Mouse (Mus musculus) urinary bladder, postnatal 14 days (tissue): ENCODE results near the gene Ddx58.

Experiments
- DNase-seq: peaks from one replicate; pipeline ENCODE4 v3.0.0; 2021; ENCODE audit warnings: low spot score

The Ddx58 gene

DNA sequence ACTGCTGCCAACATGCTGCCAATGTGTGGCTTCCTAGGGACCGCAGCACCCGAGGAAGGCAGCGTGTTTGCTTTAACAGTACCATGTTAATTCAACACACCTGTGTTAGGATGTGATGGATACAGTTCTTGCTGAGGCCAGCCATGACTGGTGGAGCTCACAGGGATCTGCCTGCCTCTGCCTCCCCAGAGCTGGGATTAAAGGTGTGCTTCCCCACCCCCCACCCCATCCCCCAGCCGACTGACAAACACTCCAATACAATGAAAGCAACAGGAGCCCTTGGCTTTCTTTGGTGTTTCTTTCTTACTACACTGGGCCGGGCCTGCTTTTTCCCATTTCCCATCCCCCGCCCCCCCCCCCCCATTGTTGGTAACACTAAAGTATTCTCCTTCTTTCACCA, 5.4 kb downstream of the Ddx58 start:
- DNase-seq = no peak

- no peak for DNase-seq
Measured at GRCm38 (mm10) chr4:40233062-40233664, 6.5 kb downstream of the Ddx58 start.

- no peak for DNase-seq
Measured at GRCm38 (mm10) chr4:40229723-40230122, 9.9 kb downstream of the Ddx58 start.

DNA sequence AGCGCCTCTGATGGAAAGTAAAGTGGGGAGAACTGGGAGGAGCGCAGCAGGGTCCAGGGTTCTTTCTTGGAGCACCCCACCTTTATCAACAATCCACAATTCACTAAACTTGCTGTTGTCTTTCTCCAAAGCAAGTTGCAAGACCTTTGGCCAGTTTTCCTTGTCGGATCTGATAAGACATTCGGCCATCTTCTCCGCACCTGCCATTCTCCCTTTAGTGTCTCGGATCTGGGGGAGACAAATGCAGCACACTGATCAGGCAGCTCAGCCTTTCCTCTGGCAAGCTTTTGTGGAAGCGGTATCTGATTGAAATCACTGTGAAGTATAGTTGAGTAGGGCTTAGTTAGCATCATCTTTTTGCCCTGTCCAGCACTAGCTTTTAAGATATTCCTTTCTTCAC, 11.7 kb downstream of the Ddx58 start:
- no peak for DNase-seq

- no peak for DNase-seq
Measured at GRCm38 (mm10) chr4:40227131-40227530, 12.5 kb downstream of the Ddx58 start.

DNA sequence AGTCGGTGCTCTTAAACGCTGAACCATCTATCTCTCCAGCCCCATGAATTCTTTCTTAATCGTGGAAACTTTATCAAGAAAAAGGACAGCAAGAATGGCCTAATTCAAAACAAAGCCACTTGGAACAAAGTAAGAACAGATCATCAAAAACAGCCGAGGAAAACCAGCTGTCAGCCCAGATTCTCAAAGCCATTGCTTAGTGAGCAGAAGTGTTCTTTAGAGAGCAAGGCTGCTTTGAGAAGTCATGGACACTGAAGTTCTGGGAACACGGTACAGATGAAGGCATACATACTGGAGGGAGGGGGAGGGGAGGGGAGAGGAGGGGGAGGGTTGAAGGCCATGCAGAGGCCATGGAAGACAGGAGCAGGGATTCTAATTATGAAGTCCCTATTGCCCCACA, 13.5 kb downstream of the Ddx58 start:
- no peak for DNase-seq

DNA sequence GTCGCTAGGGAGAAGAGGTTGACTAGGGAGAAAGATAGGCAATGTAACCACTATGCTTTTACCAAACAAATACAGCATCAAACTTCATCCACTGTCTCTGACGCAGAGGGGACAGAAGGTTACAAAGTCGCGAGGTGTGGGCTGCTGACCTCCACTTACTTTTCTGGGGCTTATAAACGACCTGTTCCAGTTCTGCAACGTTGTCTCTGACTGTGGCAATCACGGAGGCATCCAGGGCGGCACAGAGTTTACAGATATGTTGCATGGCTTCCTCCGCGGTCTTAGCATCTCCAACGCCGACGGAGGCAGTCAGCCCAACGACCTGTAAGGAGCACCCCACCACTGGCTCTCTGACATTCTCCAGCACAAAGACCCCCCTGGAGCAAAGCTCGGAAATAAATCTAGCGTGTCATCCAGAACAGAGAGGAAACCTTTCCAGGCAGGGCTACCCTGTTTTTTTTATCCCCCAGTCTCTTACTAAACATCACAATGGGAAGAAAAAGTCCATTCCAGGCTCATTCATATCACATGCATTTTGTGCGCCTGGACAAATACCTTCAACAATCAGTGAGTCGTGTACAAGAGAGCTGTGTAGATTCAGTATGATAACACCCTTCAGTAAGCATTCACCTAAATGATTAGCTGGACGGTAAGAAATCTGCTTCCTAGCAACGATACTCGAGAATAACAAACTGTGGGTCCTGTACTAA, 17.6 kb downstream of the Ddx58 start:
- no peak for DNase-seq

GRCm38 (mm10) chr4:40221004-40221760, 18.4 kb downstream of the Ddx58 start:
- no peak for DNase-seq

DNA sequence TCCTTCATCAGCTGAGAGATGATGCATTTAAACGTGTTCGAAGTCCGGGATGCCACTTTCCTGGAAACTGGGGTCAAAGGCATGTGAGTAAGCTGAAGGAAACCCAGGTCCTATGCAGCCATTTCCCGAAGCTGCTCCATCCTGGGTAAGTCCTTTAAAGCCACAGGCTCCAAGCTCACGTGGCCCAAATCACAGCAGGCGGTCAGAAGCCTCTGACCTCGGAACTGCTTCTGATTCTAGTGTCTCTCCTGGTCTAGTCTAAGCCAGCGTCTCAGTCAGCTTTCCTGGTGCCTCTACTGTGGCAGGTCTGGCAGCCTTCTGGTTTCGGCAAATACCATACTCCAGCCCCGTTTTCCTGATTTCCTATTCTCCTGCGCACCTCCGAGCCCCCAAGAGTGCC, 19.2 kb downstream of the Ddx58 start:
- no peak for DNase-seq

GRCm38 (mm10) chr4:40218382-40218781, 21.2 kb downstream of the Ddx58 start:
- no peak for DNase-seq

DNA sequence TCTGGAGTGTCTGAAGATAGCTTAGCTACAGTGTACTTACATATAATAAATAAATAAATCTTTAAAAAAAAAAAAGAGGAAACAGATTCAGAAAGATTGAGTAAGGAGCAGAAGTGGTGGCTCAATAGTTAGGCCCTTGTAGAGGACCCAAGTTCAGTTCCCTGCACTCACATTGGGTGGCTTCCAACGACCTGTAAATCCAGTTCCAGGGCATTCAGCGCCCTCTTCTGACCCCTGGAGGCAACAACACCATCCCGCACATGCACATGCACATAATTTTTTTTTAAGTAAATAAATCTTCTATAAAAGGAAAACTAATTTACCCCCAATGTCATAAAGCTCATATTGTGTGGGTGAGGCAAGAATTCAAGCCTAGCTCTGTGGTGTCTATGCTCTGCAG, 21.7 kb downstream of the Ddx58 start:
- no peak for DNase-seq

DNA sequence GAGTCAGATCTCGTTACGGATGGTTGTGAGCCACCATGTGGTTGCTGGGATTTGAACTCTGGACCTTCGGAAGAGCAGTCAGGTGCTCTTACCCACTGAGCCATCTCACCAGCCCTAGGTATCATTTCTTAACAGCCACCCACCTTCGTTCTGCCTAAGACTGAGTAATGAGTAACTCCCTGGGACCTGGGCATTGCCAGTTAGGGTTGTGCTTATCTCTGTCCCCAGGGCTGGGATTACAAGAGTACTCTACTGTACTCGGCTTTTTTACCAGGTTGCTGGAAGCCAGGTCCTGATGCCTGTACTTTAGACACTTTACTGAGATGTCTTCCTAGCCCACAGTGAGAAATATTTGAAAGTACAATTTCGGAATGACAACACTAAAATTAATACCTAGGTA, 27.5 kb downstream of the Ddx58 start:
- DNase-seq = no peak

DNA sequence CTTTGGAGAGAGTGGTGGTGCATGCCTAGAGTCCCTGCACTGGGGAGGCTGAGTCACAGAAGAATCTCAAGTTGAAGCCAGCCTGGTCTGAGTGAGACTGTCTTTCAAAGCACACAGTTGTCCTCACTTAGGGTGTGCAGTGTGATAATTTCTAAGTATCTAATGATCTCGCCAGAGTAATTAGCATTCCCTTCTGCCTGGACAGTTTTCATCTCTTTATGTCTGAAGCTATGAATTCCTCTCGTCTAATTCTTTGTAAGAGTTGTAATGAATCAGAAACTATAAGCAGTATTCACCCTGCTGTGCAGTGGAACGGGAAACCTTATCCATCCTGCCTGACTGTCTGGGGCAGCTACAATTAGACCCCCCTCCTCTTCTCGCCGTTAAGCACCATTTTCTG, 31.9 kb downstream of the Ddx58 start:
- no peak for DNase-seq

DNA sequence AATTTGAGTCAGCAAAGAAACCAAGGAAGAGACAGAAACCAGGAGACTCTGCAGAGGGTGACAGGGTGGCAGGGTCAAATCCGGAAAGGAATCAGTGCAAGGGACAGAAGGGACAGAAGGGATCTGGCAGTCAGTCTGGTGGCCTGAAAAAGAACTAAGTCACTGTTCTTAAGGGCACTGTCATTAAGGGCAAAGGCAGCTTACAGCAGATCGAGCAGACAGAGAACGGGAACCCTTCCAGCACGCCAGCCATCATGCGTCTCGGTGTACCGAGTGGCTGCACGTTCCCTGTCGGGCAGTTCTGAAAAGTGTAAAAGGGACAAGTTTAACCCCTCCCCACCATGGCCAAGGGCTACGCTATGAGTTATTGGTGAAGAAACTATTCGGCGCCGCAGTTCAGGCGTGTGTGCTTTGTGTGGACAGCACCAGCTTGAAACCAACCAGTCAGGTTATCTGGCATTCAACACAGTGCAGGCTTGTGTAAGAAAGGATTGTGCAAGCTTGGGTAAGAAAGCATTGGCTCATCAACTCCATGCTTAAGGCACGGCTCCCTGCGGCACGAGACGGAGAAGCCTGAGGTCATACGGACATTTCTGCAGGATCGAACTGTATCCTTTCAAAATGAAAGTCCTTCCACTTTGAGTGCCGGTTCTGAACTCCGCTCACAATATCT, 34.3 kb downstream of the Ddx58 start:
- DNase-seq = no peak

GRCm38 (mm10) chr4:40204374-40204773, 35.3 kb downstream of the Ddx58 start:
- DNase-seq = no peak

DNA sequence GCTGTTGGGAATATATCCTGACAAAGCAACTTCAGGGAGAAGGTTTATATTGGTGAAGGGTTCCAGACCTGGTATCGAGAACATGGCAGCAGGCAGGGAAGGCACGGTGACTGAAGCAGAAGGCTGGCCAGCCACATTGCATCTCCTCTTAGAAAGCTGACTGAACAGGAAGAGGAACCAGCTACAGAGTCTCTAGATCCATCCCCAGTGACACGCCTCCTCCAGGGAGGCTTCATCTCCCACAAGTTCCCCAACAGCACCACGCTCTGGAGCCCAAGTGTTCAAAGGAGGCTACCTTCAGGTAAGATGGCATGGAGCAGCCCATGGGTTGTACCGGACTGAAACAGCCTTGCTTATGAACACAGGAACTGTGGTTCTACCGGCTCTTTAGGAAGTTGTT, 37.4 kb downstream of the Ddx58 start:
- no peak for DNase-seq

- no peak for DNase-seq
Measured at GRCm38 (mm10) chr4:40195336-40195735, 44.3 kb downstream of the Ddx58 start.

DNA sequence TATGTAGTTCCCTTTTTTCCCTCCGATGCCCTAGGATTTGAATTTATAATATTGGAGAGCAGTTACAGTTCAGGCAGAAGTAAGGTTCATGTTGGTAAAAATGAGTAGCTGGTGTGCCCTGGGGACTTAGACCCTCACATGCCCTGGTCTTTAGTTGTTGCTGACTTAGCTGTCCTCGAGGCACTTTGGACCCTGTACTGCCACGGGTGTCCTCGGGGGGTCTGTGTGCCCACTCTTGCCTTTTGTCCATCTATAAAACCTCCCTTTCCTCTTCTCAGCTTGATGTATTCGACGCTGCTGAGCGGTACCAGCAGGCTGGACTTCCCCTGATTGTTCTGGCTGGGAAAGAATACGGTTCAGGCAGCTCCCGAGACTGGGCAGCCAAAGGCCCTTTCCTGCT, 46.2 kb downstream of the Ddx58 start:
- no peak for DNase-seq

- DNase-seq = no peak
Measured at GRCm38 (mm10) chr4:40192246-40192645, 47.4 kb downstream of the Ddx58 start.

GRCm38 (mm10) chr4:40187956-40188355, 51.7 kb downstream of the Ddx58 start:
- DNase-seq = no peak

- DNase-seq = no peak
Measured at GRCm38 (mm10) chr4:40184470-40184869, 55.2 kb downstream of the Ddx58 start.

- DNase-seq = no peak
Measured at GRCm38 (mm10) chr4:40183781-40184180, 55.8 kb downstream of the Ddx58 start.
